ENCODE assay signal across 13 mouse cellular contexts in genomic region chr11:39944196-39944595, GRCm38 (mm10).
"Had no signal": no experiment of that assay in that cellular context is flagged by ENCODE, and none has a peak within 500 bp of the region (broad histone marks: within the 10 kb centered on the region; RNA-seq: fewer than 3 reads in every experiment).

No protein-coding gene starts in this region.

- H3K4me3 ChIP-seq: midbrain, embryonic 10.5 days; midbrain, embryonic 12.5 days; neural tube, embryonic 12.5 days; stomach, embryonic 15.5 days had no signal

- H3K4me2 ChIP-seq: lung, embryonic 14.5 days; midbrain, embryonic 12.5 days; neural tube, embryonic 12.5 days; stomach, embryonic 15.5 days had no signal

- H3K27ac ChIP-seq: midbrain, embryonic 10.5 days; midbrain, embryonic 12.5 days; neural tube, embryonic 12.5 days; stomach, embryonic 15.5 days; stomach, postnatal 0 days had no signal

- H3K27me3 ChIP-seq: midbrain, embryonic 12.5 days; neural tube, embryonic 12.5 days; stomach, embryonic 15.5 days had no signal

- H3K36me3 ChIP-seq: midbrain, embryonic 10.5 days; midbrain, embryonic 12.5 days; neural tube, embryonic 12.5 days; stomach, embryonic 15.5 days had no signal

- H3K9ac ChIP-seq: lung, embryonic 14.5 days; midbrain, embryonic 12.5 days; neural tube, embryonic 12.5 days; stomach, embryonic 15.5 days had no signal

- DNase-seq: lung, adult 18-20 months; lung, embryonic 14.5 days; lung, postnatal 10 days; lung, postnatal 4 days; midbrain, embryonic 14.5 days; thymus, adult 18-20 months; thymus, postnatal 14 days; thymus, postnatal 36 days had no signal

- H3K9me3 ChIP-seq: midbrain, embryonic 10.5 days; midbrain, embryonic 12.5 days; neural tube, embryonic 12.5 days; stomach, embryonic 15.5 days had no signal

- H3K4me1 ChIP-seq: midbrain, embryonic 10.5 days; midbrain, embryonic 12.5 days; neural tube, embryonic 12.5 days; stomach, embryonic 15.5 days had no signal
